Mouse (Mus musculus) G1E (cell line): ENCODE measurements at regions not wholly inside any gene's neighbourhood (a gene's known extent, or its start where the extent isn't known, plus 50 kb on each side); places are given as distances from the start of the nearest gene placed in this dataset.

Experiments
- CTCF ChIP-seq: IDR thresholded peaks from 2 replicates; pipeline ENCODE4 v1.5.1; 2012; ENCODE audit warnings: low read depth, low read length, inconsistent platforms, mixed read lengths
- GATA1 ChIP-seq: IDR thresholded peaks from 2 replicates; pipeline ENCODE4 v1.6.1; 2012; ENCODE audit warnings: borderline replicate concordance, low read length, inconsistent platforms, mixed read lengths

GRCm38 (mm10) chr9:113340838-113341237 lies 367.2 kb downstream of the Pdcd6ip start:
- TF ChIP-seq GATA1 (no peak), CTCF (no peak)
